Mouse (Mus musculus): ENCODE results near the gene A730049H05Rik. TPM values are rescaled to one million over a fixed set of nuclear protein-coding genes. Genes with fewer than 3 reads are reported as not detected.

The A730049H05Rik gene
- polyA plus RNA-seq, 1 experiment from 2014 or later, result 0.19 TPM

GRCm38 (mm10) chr6:92883131-92883900, 67.0 kb downstream of the A730049H05Rik start:
- peak; percentile 36; the same call in 1 of the 2 replicates for ATAC-seq
- no peaks in the 10 kb centered on the region for H3K36me3 ChIP-seq (ENCODE audit: control insufficient read depth, insufficient read depth)
- no peaks in the 10 kb centered on the region for H3K9me3 ChIP-seq (ENCODE audit: control insufficient read depth, low read length)
- H3K27ac ChIP-seq (ENCODE audit: low read length), result no peak overlapping the region
- no peak overlapping the region for H3K9ac ChIP-seq (replicated peaks; ENCODE audit: low read depth, low read length)
- H3K27me3 ChIP-seq (replicated peaks; ENCODE audit: control insufficient read depth, insufficient read depth, low read length), result no peaks in the 10 kb centered on the region
- H3K4me2 ChIP-seq (ENCODE audit: low read length), result no peak overlapping the region
- 19% methylated on average over 9 of the region's 9 CpGs for WGBS
- H3K4me3 ChIP-seq (replicated peaks; ENCODE audit: low read length), result no peak overlapping the region
- H3K4me1 ChIP-seq (replicated peaks; ENCODE audit: control insufficient read depth, insufficient read depth, low read length), result no peaks in the 10 kb centered on the region

- Histone ChIP-seq H3K4me1 (replicated peaks; ENCODE audit: control insufficient read depth, insufficient read depth, low read length) (no peaks in the 10 kb centered on the region), H3K9me3 (ENCODE audit: control insufficient read depth, low read length) (no peaks in the 10 kb centered on the region), H3K4me3 (replicated peaks; ENCODE audit: low read length) (no peak overlapping the region), H3K9ac (replicated peaks; ENCODE audit: low read depth, low read length) (no peak overlapping the region), H3K27me3 (replicated peaks; ENCODE audit: control insufficient read depth, insufficient read depth, low read length) (no peaks in the 10 kb centered on the region), H3K36me3 (ENCODE audit: control insufficient read depth, insufficient read depth) (no peaks in the 10 kb centered on the region), H3K27ac (ENCODE audit: low read length) (no peak overlapping the region), H3K4me2 (ENCODE audit: low read length) (no peak overlapping the region)
- WGBS, result 82% methylated on average over 1 of the region's 1 CpGs
- no peak for ATAC-seq
These were observed 75.3 kb downstream of the A730049H05Rik start for GRCm38 (mm10) chr6:92891535-92891934.

Other genes starting within 250 kb of the A730049H05Rik start
- 9.0 and 11.9 TPM in 2 replicates for gene Prickle2, start 110.3 kb upstream of the A730049H05Rik start, polyA plus RNA-seq (2015; fragmentation: Nextera tagmentation; extraction: Ambion mirVana)
- not detected in 2 replicates for gene Gm15737, start 52.9 kb downstream of the A730049H05Rik start, polyA plus RNA-seq (2015; fragmentation: Nextera tagmentation; extraction: Ambion mirVana)
- 1.1 and 1.3 TPM in 2 replicates for gene Adamts9, start 127.0 kb downstream of the A730049H05Rik start, polyA plus RNA-seq (2015; fragmentation: Nextera tagmentation; extraction: Ambion mirVana)

All from forebrain, embryonic 16.5 days (tissue).